ENCODE assay signal across 8 mouse cellular contexts in the genomic region with DNA sequence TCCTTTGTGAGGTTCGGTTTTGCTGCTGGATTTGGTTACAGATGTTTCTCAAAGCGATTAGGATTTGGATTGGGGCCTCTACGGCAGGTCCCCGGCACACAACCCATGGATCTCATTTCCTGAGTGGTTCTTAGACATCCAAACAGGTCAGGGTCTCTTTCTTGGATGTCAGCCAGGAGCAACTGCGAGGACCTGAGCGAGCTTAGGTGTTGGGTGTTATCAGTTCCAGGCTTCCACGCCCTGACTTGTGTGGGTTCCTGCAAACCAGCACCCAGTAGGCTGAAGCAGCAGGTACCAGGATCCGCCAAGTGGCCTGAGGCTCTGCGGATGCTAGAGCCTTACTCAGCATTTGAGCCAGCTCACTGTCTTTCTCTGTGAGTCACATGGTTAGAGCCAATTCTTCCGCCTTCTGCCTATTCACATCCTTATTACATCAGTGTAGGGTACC.
DNase-seq lines count a peak whose midpoint lies in the region; ATAC-seq and TF ChIP-seq lines count a peak whose summit lies in the region.

No protein-coding gene starts in this region.

- H3K27me3 ChIP-seq in kidney, adult 2 months (replicated peaks; ENCODE audit: control insufficient read depth, insufficient read depth, low read length) = no peaks in the 10 kb centered on the region
- H3K27me3 ChIP-seq in forebrain, embryonic 15.5 days = no peaks in the 10 kb centered on the region
- H3K27me3 ChIP-seq in intestine, embryonic 15.5 days (replicated peaks) = no peaks in the 10 kb centered on the region
- no peaks in the 10 kb centered on the region for H3K27me3 ChIP-seq in lung, postnatal 0 days (replicated peaks; ENCODE audit: insufficient read depth, low read length)
- no peaks in the 10 kb centered on the region for H3K27me3 ChIP-seq in small intestine, adult 2 months (ENCODE audit: control insufficient read depth, insufficient read depth, low read length)

- H3K27ac ChIP-seq in kidney, adult 2 months (ENCODE audit: insufficient read depth, low read depth, low read length) = peak overlapping the region; percentile 19; the same call in 1 of the 2 replicates
- 0 out of 2 replicates have a peak overlapping the region, but pooled peaks have one; percentile 17 for H3K27ac ChIP-seq in bone marrow, adult 2 months (ENCODE audit: control insufficient read depth, insufficient read depth, low read depth, low read length, poor library complexity)
- H3K27ac ChIP-seq in forebrain, embryonic 15.5 days (replicated peaks) = no peak overlapping the region
- H3K27ac ChIP-seq in intestine, embryonic 15.5 days = no peak overlapping the region
- no peak overlapping the region for H3K27ac ChIP-seq in lung, postnatal 0 days (ENCODE audit: low read length)
- no peak overlapping the region for H3K27ac ChIP-seq in small intestine, adult 2 months (ENCODE audit: insufficient read depth, low read depth, low read length)

- WGBS in kidney, adult 2 months = 28% methylated on average over 10 of the region's 10 CpGs
- 8% methylated on average over 10 of the region's 10 CpGs for WGBS in bone marrow, adult 2 months
- 23% methylated on average over 10 of the region's 10 CpGs for WGBS in forebrain, embryonic 15.5 days
- WGBS in intestine, embryonic 15.5 days = 36% methylated on average over 10 of the region's 10 CpGs
- 28% methylated on average over 10 of the region's 10 CpGs for WGBS in lung, postnatal 0 days
- 10% methylated on average over 10 of the region's 10 CpGs for WGBS in small intestine, adult 2 months

- no peak for ATAC-seq in forebrain, embryonic 15.5 days (replicated peaks)
- peak; percentile 13; the same call in 1 of the 2 replicates for ATAC-seq in intestine, embryonic 15.5 days
- no peak for ATAC-seq in lung, postnatal 0 days
- ATAC-seq in frontal cortex, adult (ENCODE audit: low TSS enrichment) = no peak

- TF ChIP-seq POLR2A in kidney, adult 2 months (IDR thresholded peaks at IDR 0.05; ENCODE audit: low read depth, low read length) = no peak
- TF ChIP-seq POLR2A in bone marrow, adult 2 months (IDR thresholded peaks at IDR 0.05; ENCODE audit: borderline replicate concordance, control insufficient read depth, low read depth, low read length) = no peak
- 0 out of 2 replicates have a peak, but pooled peaks have one; percentile 32 for TF ChIP-seq POLR2A in small intestine, adult 2 months (IDR thresholded peaks at IDR 0.05; ENCODE audit: low read depth, low read length)

- no peak for TF ChIP-seq CTCF in kidney, adult 2 months (conservative IDR thresholded peaks at IDR 0.05; ENCODE audit: insufficient read depth, insufficient read length, low read depth, low read length)
- TF ChIP-seq CTCF in bone marrow, adult 2 months (IDR thresholded peaks at IDR 0.05; ENCODE audit: control insufficient read depth, insufficient read depth, low read length) = no peak
- TF ChIP-seq CTCF in lung, postnatal 0 days (IDR thresholded peaks at IDR 0.05) = no peak
- TF ChIP-seq CTCF in small intestine, adult 2 months (IDR thresholded peaks at IDR 0.05; ENCODE audit: extremely low read depth, insufficient read length, insufficient replicate concordance, low read depth, low read length) = no peak

- peak overlapping the region; percentile 57 for H3K4me2 ChIP-seq in forebrain, embryonic 15.5 days (replicated peaks)
- peak overlapping the region; percentile 67 for H3K4me2 ChIP-seq in intestine, embryonic 15.5 days (replicated peaks)
- peak overlapping the region; percentile 58 for H3K4me2 ChIP-seq in lung, postnatal 0 days (replicated peaks; ENCODE audit: low read depth, low read length)

- peak; percentile 30 for DNase-seq in kidney, adult 2 months
- DNase-seq in kidney, adult 8-10 months = no peak
- peak; percentile 34 for DNase-seq in lung, postnatal 0 days (ENCODE audit: low spot score)

- H3K36me3 ChIP-seq in kidney, adult 2 months (ENCODE audit: control insufficient read depth, insufficient read depth, low read length) = no peaks in the 10 kb centered on the region
- no peaks in the 10 kb centered on the region for H3K36me3 ChIP-seq in forebrain, embryonic 15.5 days
- no peaks in the 10 kb centered on the region for H3K36me3 ChIP-seq in intestine, embryonic 15.5 days
- no peaks in the 10 kb centered on the region for H3K36me3 ChIP-seq in lung, postnatal 0 days (ENCODE audit: insufficient read depth, low read length)
- H3K36me3 ChIP-seq in small intestine, adult 2 months (ENCODE audit: control insufficient read depth, insufficient read depth, low read length) = no peaks in the 10 kb centered on the region

- H3K4me1 ChIP-seq in kidney, adult 2 months (ENCODE audit: control insufficient read depth, insufficient read depth, low read length) = 0 out of 2 replicates have a peak, but pooled peaks cover 5% of the 10 kb centered on the region
- H3K4me1 ChIP-seq in bone marrow, adult 2 months (ENCODE audit: control insufficient read depth, insufficient read depth, low read length) = peaks cover 1% of the 10 kb centered on the region; the same call in 1 of the 2 replicates
- H3K4me1 ChIP-seq in forebrain, embryonic 15.5 days = peaks cover 17% of the 10 kb centered on the region
- H3K4me1 ChIP-seq in intestine, embryonic 15.5 days (replicated peaks) = peaks cover 9% of the 10 kb centered on the region; the same call in 1 of the 2 replicates
- peaks cover 3% of the 10 kb centered on the region; the same call in 1 of the 2 replicates for H3K4me1 ChIP-seq in lung, postnatal 0 days (ENCODE audit: insufficient read depth, low read depth, low read length)
- peaks cover 8% of the 10 kb centered on the region; the same call in 1 of the 2 replicates for H3K4me1 ChIP-seq in small intestine, adult 2 months (ENCODE audit: control insufficient read depth, insufficient read depth, insufficient read length, low read length)

- H3K9me3 ChIP-seq in forebrain, embryonic 15.5 days = no peaks in the 10 kb centered on the region
- no peaks in the 10 kb centered on the region for H3K9me3 ChIP-seq in intestine, embryonic 15.5 days
- H3K9me3 ChIP-seq in lung, postnatal 0 days (ENCODE audit: low read length) = no peaks in the 10 kb centered on the region

- 0 out of 2 replicates have a peak overlapping the region, but pooled peaks have one; percentile 41 for H3K9ac ChIP-seq in forebrain, embryonic 15.5 days (replicated peaks)
- H3K9ac ChIP-seq in intestine, embryonic 15.5 days = peak overlapping the region; percentile 36
- no peak overlapping the region for H3K9ac ChIP-seq in lung, postnatal 0 days (replicated peaks; ENCODE audit: low read depth)

- H3K4me3 ChIP-seq in kidney, adult 2 months (ENCODE audit: insufficient read depth, low read depth, low read length) = peak overlapping the region; percentile 45
- peak overlapping the region; percentile 67 for H3K4me3 ChIP-seq in bone marrow, adult 2 months (replicated peaks; ENCODE audit: control insufficient read depth, low read depth, low read length)
- H3K4me3 ChIP-seq in forebrain, embryonic 15.5 days = peak overlapping the region; percentile 43
- H3K4me3 ChIP-seq in intestine, embryonic 15.5 days (replicated peaks) = peak overlapping the region; percentile 38
- peak overlapping the region; percentile 44 for H3K4me3 ChIP-seq in lung, postnatal 0 days (ENCODE audit: low read depth, low read length)
- peak overlapping the region; percentile 57 for H3K4me3 ChIP-seq in small intestine, adult 2 months (ENCODE audit: low read depth, low read length)

- TF ChIP-seq EP300 in lung, postnatal 0 days (IDR thresholded peaks at IDR 0.05) = no peak

Comparison
In these comparisons a context has a peak if more than half of its experiments do, and no peak if none do; other contexts are left out.
1. DNase-seq: peak in kidney, adult 2 months (single experiment) and lung, postnatal 0 days (single experiment); none in kidney, adult 8-10 months (0 of 2).
2. H3K27ac ChIP-seq: peak in kidney, adult 2 months (single experiment) and bone marrow, adult 2 months (single experiment); none in forebrain, embryonic 15.5 days (single experiment), intestine, embryonic 15.5 days (single experiment), lung, postnatal 0 days (single experiment) and small intestine, adult 2 months (single experiment).
3. Peak in every context shown above with its lines, with median percentiles within 50 percentile points of each other: H3K4me3 ChIP-seq and H3K4me2 ChIP-seq.